Mouse (Mus musculus): ENCODE measurements at regions not wholly inside any gene's neighbourhood (a gene's known extent, or its start where the extent isn't known, plus 50 kb on each side); places are given as distances from the start of the nearest gene placed in this dataset.
"Not testable (repeated sequence)": the region's sequence is repeated elsewhere in the genome, so short reads cannot be mapped to it uniquely, and the experiment has no call there.

DNA sequence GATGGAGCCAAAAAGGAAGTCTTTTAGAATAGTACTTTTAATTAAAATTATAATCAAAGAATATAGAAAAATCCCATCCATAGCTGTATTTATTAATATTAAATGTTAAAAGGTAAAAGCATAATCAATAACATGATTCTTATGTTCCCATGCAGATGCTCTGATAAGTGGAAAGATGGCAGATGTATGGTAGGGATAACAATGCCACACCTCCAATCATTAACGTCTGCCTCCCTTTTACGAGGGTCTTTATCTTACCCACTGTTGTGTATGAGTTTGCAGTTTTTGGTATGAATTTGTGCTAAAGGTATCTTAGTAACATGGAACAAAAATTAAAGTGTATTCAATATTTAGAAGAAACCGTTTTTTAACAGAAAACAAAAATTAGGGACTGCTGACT, 127.8 kb downstream of the Alg10b start:
- H3K9me3 ChIP-seq (replicated peaks; ENCODE audit: control insufficient read depth, low read length): no peaks in the 10 kb centered on the region
- no peak overlapping the region for H3K4me3 ChIP-seq (replicated peaks; ENCODE audit: low read length)
- no peaks in the 10 kb centered on the region for H3K4me1 ChIP-seq (ENCODE audit: control insufficient read depth, insufficient read depth, low read length)
- no peak overlapping the region for H3K4me2 ChIP-seq (ENCODE audit: low read depth, low read length)
- H3K9ac ChIP-seq (ENCODE audit: low read length): no peak overlapping the region
- no peaks in the 10 kb centered on the region for H3K27me3 ChIP-seq (ENCODE audit: control insufficient read depth, insufficient read depth, low read length)
- H3K36me3 ChIP-seq (ENCODE audit: control insufficient read depth, insufficient read depth, low read length): no peaks in the 10 kb centered on the region
- WGBS: 78% methylated on average over 3 of the region's 3 CpGs
- H3K27ac ChIP-seq (ENCODE audit: low read length): no peak overlapping the region
- ATAC-seq (ENCODE audit: insufficient read depth, low FRiP score): no peak

DNA sequence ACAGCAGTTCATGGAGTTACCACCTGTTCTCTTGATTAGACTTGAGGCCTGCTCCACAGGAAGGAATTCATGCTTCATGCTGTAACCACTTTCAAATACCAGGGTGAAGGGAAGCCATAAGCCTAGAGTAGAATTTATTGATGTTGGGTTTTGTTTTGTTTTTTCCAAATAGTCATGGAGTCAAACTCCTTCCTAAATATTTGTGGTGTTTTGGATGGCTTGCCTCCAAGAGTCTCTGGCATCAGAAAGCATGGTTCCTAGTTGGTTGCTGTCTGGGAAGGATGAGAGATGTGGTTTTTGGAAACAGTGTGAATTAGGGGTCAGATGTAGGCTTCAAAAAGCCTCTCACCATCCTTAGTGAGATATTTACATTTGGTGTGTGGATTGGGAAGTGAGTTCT, 141.5 kb downstream of the Alg10b start:
- H3K36me3 ChIP-seq (ENCODE audit: control insufficient read depth, insufficient read depth, low read length): no peaks in the 10 kb centered on the region
- no peaks in the 10 kb centered on the region for H3K4me1 ChIP-seq (ENCODE audit: control insufficient read depth, insufficient read depth, low read length)
- H3K9me3 ChIP-seq (replicated peaks; ENCODE audit: control insufficient read depth, low read length): peaks cover 4% of the 10 kb centered on the region; the same call in 1 of the 2 replicates
- H3K4me3 ChIP-seq (replicated peaks; ENCODE audit: low read length): no peak overlapping the region
- no peak overlapping the region for H3K27ac ChIP-seq (ENCODE audit: low read length)
- ATAC-seq (ENCODE audit: insufficient read depth, low FRiP score): no peak
- no peak overlapping the region for H3K9ac ChIP-seq (ENCODE audit: low read length)
- no peaks in the 10 kb centered on the region for H3K27me3 ChIP-seq (ENCODE audit: control insufficient read depth, insufficient read depth, low read length)
- no peak overlapping the region for H3K4me2 ChIP-seq (ENCODE audit: low read depth, low read length)

DNA sequence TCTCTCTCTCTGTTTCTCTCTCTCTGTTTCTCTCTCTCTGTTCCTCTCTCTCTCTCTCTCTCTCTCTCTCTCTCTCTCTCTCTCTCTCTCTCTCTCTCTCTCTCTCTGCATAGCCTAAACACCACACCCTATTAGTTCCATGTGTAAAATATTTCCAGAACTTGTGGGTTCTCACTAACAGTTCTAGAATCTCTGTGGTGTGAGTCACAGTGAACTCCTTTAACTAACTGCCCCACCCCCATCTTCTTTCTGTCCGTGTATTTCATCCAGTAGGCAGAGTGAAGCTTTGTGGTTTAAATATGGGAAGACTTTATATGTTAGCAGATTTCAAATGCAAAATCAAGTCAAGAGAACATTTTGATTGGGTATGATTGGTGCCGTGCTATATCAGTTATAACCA, 153.8 kb downstream of the Alg10b start:
- no peak for ATAC-seq (ENCODE audit: insufficient read depth, low FRiP score)
- Histone ChIP-seq H3K4me3 (replicated peaks; ENCODE audit: low read length) (no peak overlapping the region), H3K4me1 (ENCODE audit: control insufficient read depth, insufficient read depth, low read length) (no peaks in the 10 kb centered on the region), H3K36me3 (ENCODE audit: control insufficient read depth, insufficient read depth, low read length) (no peaks in the 10 kb centered on the region), H3K9ac (ENCODE audit: low read length) (no peak overlapping the region), H3K27ac (ENCODE audit: low read length) (no peak overlapping the region), H3K4me2 (ENCODE audit: low read depth, low read length) (no peak overlapping the region), H3K27me3 (ENCODE audit: control insufficient read depth, insufficient read depth, low read length) (no peaks in the 10 kb centered on the region), H3K9me3 (replicated peaks; ENCODE audit: control insufficient read depth, low read length) (no peaks in the 10 kb centered on the region)
- 79% methylated on average over 2 of the region's 2 CpGs for WGBS

DNA sequence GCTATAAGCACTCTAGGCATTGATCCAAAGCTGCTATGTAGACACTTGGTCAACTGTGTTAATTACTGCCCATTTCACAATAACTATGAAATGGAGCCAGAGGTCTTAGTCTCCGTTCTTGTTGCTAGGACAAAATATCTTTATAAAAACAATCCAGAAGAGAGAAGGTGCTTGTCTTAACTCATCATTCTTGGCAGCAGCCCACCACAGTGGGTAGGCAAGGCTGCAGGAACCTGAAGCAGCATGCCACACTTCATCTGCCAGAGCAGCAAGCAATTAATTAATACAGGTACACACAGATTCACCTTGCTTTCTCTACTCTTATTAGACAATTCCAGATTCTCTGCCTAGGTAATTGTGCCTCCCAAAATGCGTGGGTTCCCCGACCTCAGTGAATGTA, 172.8 kb downstream of the Alg10b start:
- Histone ChIP-seq H3K9ac (ENCODE audit: low read length) (no peak overlapping the region), H3K27ac (ENCODE audit: low read length) (no peak overlapping the region), H3K4me1 (ENCODE audit: control insufficient read depth, insufficient read depth, low read length) (no peaks in the 10 kb centered on the region), H3K27me3 (ENCODE audit: control insufficient read depth, insufficient read depth, low read length) (no peaks in the 10 kb centered on the region), H3K36me3 (ENCODE audit: control insufficient read depth, insufficient read depth, low read length) (no peaks in the 10 kb centered on the region), H3K9me3 (replicated peaks; ENCODE audit: control insufficient read depth, low read length) (no peaks in the 10 kb centered on the region), H3K4me3 (replicated peaks; ENCODE audit: low read length) (no peak overlapping the region), H3K4me2 (ENCODE audit: low read depth, low read length) (no peak overlapping the region)
- 76% methylated on average over 3 of the region's 3 CpGs for WGBS
- ATAC-seq (ENCODE audit: insufficient read depth, low FRiP score): no peak

DNA sequence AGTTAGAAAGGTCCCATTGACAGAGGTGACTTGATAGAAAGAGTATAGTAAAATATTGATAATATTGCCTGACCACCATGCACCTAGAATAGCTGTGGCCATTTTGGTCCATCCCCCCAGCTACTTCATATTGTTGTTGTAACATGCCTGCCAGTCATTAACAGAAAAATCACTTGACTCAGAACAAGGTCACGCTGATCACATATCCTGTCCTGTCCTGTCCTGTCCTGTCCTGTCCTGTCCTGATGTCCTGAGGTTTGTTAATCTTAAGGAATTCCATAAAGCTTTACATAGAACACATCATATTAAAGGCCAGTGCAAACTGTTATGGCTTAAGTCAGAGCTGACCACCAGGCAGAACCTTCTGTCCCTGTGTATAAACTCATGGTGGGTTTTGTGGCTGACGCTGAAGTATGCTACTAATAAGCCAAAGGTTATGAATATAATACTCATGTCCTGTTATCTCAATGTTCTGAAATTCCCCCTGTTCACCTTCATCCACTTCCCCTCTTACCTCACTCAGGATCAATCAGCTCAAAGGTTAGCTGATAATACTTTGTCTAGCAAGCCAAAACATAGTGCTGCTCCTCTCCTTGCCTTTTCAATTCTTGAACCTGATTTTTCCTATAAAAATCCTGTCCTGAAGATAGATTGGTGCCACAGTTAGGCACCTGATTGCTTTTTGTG, 173.7 kb downstream of the Alg10b start:
- Histone ChIP-seq H3K36me3 (ENCODE audit: control insufficient read depth, insufficient read depth, low read length) (no peaks in the 10 kb centered on the region), H3K4me3 (replicated peaks; ENCODE audit: low read length) (no peak overlapping the region), H3K4me2 (ENCODE audit: low read depth, low read length) (no peak overlapping the region), H3K9me3 (replicated peaks; ENCODE audit: control insufficient read depth, low read length) (no peaks in the 10 kb centered on the region), H3K9ac (ENCODE audit: low read length) (no peak overlapping the region), H3K4me1 (ENCODE audit: control insufficient read depth, insufficient read depth, low read length) (no peaks in the 10 kb centered on the region), H3K27ac (ENCODE audit: low read length) (no peak overlapping the region), H3K27me3 (ENCODE audit: control insufficient read depth, insufficient read depth, low read length) (no peaks in the 10 kb centered on the region)
- 89% methylated on average over 2 of the region's 2 CpGs for WGBS
- no peak for ATAC-seq (ENCODE audit: insufficient read depth, low FRiP score)

DNA sequence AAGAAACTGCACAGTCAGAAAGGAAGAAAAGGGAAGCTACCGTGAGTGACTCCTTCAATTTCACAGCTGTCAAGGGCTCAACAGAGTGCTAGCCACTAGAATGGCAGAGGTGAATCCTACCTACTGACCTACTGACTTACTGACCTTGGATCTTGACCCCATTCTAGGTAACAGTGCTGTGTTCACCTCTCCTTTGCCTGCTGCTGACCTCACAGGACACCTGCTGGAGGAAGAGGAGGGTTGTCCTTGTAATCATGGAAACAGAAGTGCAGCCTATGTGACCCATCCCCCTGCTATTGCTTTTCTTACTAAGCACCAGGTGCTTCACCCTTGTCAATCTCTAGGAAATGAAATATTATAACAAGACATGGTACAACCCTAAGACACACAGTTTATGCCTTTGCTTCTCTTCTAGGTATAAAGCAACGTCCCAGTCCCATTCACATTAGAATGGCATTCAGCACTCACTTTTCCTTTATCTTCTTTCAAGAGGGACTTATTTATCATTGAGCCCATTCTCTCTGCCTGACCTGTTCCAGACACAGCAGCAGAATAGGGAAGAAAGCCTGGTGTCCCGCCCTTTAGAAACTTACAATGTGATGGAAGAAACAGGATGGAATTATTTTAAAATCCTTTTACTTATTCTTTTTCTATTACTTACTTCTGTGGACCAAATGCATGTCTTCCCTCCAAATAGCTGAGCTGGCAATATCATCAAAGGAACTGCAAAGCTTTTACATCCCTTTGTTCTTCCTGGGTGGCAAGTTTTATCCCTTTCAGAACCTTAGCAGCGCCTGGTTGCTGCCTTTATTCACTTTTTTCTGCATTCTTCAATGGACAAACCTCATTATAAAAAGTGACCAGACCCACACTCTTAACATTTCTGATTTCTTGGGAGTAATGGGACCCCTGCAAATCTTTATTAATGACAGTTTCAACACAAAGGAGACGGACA, 176.5 kb downstream of the Alg10b start:
- no peak overlapping the region for H3K4me3 ChIP-seq (replicated peaks; ENCODE audit: low read length)
- H3K27ac ChIP-seq (ENCODE audit: low read length): no peak overlapping the region
- H3K4me1 ChIP-seq (ENCODE audit: control insufficient read depth, insufficient read depth, low read length): no peaks in the 10 kb centered on the region
- H3K27me3 ChIP-seq (ENCODE audit: control insufficient read depth, insufficient read depth, low read length): no peaks in the 10 kb centered on the region
- H3K36me3 ChIP-seq (ENCODE audit: control insufficient read depth, insufficient read depth, low read length): no peaks in the 10 kb centered on the region
- no peak overlapping the region for H3K4me2 ChIP-seq (ENCODE audit: low read depth, low read length)
- WGBS: 50% methylated on average over 5 of the region's 5 CpGs
- no peak for ATAC-seq (ENCODE audit: insufficient read depth, low FRiP score)
- no peaks in the 10 kb centered on the region for H3K9me3 ChIP-seq (replicated peaks; ENCODE audit: control insufficient read depth, low read length)
- no peak overlapping the region for H3K9ac ChIP-seq (ENCODE audit: low read length)

DNA sequence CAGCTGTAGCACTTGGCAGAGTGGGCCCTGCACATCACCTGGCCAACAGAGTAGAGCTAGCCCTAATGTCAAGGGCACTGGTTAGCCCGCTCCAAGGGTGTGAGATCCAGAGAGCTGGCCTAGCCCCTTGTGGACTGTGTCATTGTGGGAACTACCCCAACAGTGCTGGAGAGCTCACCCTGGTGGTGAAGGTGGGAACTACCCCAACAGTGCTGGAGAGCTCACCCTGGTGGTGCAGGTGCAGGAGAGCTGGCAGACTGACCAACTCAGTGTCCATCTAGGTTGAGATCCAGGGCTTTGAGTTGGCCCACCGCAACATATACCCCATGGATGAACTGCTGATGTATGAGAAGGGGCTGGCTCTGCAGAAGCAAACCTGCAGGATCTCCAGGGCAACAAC, 196.7 kb downstream of the Alg10b start:
- H3K27me3 ChIP-seq (ENCODE audit: control insufficient read depth, insufficient read depth, low read length): no peaks in the 10 kb centered on the region
- WGBS: 95% methylated on average over 2 of the region's 2 CpGs
- no peaks in the 10 kb centered on the region for H3K36me3 ChIP-seq (ENCODE audit: control insufficient read depth, insufficient read depth, low read length)
- H3K4me3 ChIP-seq (replicated peaks; ENCODE audit: low read length): no peak overlapping the region
- ATAC-seq (ENCODE audit: insufficient read depth, low FRiP score): no peak
- no peaks in the 10 kb centered on the region for H3K9me3 ChIP-seq (replicated peaks; ENCODE audit: control insufficient read depth, low read length)
- H3K27ac ChIP-seq (ENCODE audit: low read length): no peak overlapping the region
- H3K4me2 ChIP-seq (ENCODE audit: low read depth, low read length): no peak overlapping the region
- no peaks in the 10 kb centered on the region for H3K4me1 ChIP-seq (ENCODE audit: control insufficient read depth, insufficient read depth, low read length)
- no peak overlapping the region for H3K9ac ChIP-seq (ENCODE audit: low read length)

DNA sequence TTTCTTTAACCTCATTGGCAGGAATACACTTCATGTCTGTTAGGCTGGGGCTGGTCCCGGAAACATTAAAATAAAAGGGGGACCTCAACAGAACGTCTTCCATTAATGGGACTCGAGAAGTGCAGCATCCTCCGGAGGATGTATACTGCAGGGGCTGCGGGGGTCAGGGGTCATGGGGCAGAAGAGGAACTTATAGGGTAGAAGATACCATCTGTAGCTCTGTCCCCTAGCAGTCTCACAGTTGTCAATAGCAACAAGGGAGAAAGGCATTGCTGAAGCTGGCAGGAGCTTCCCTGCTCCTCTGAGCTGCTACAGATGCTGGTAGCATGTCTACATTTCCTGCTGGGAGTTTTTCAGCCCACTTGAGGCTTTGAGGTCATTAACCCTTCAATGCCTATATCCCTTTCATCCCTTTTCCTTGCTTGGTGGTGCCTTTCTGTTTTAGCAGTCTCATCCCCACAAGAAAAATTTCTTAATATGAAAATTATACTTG, 198.1 kb downstream of the Alg10b start:
- no peak for ATAC-seq (ENCODE audit: insufficient read depth, low FRiP score)

DNA sequence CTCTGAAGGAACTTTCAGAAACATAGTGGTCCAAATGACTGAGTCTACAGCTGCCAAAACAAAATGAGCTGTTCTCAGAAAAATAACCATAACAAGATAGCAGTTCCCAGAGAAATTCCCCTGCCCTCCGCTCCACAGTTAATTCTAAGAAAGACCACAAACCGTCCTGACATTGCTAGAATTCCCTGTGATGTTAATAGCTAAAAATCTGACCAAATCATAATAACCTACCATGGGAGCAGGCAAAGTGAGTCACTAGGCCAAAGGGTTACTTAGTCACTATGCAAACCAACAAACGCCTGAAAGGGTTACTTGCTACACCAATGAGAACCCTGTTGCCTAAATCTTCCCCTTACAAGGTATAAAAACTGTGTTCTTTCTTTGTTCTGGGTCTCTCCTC, 206.9 kb downstream of the Alg10b start:
- not testable (repeated sequence) for H3K9ac ChIP-seq (ENCODE audit: low read length); ATAC-seq (ENCODE audit: insufficient read depth, low FRiP score); H3K4me2 ChIP-seq (ENCODE audit: low read depth, low read length); H3K4me3 ChIP-seq (replicated peaks; ENCODE audit: low read length); H3K9me3 ChIP-seq (replicated peaks; ENCODE audit: control insufficient read depth, low read length); H3K27me3 ChIP-seq (ENCODE audit: control insufficient read depth, insufficient read depth, low read length); H3K4me1 ChIP-seq (ENCODE audit: control insufficient read depth, insufficient read depth, low read length); H3K36me3 ChIP-seq (ENCODE audit: control insufficient read depth, insufficient read depth, low read length); H3K27ac ChIP-seq (ENCODE audit: low read length)
- 83% methylated on average over 3 of the region's 3 CpGs for WGBS

More for the DNA sequence above, 198.1 kb downstream of the Alg10b start:
- Histone ChIP-seq H3K9ac (ENCODE audit: low read length) (no peak overlapping the region), H3K36me3 (ENCODE audit: control insufficient read depth, insufficient read depth, low read length) (no peaks in the 10 kb centered on the region), H3K4me2 (ENCODE audit: low read depth, low read length) (no peak overlapping the region), H3K27ac (ENCODE audit: low read length) (no peak overlapping the region), H3K9me3 (replicated peaks; ENCODE audit: control insufficient read depth, low read length) (no peaks in the 10 kb centered on the region), H3K27me3 (ENCODE audit: control insufficient read depth, insufficient read depth, low read length) (no peaks in the 10 kb centered on the region), H3K4me1 (ENCODE audit: control insufficient read depth, insufficient read depth, low read length) (no peaks in the 10 kb centered on the region), H3K4me3 (replicated peaks; ENCODE audit: low read length) (no peak overlapping the region)
- WGBS: 40% methylated on average over 5 of the region's 5 CpGs
